Mouse (Mus musculus): ENCODE results near the gene Lpin1. TPM values are rescaled to one million over a fixed set of nuclear protein-coding genes. Genes with fewer than 3 reads are reported as not detected.
A peak's percentile ranks its signal among the peaks of the same experiment; 100 is the strongest.

Gene Lpin1
- 5.5 and 5.7 TPM in 2 replicates for polyA plus RNA-seq (2015; fragmentation: Nextera tagmentation; extraction: Ambion mirVana)

GRCm38 (mm10) chr12:16610936-16611335 lies at the start of gene Lpin1:
Gene Lpin1 (minus strand): TSS chr12:16610966.
- Histone ChIP-seq H3K4me1 (no peaks in the 10 kb centered on the region), H3K4me2 (no peak within 1 kb of the TSS), H3K9me3 (no peaks in the 10 kb centered on the region), H3K27me3 (no peaks in the 10 kb centered on the region), H3K4me3 (no peak within 1 kb of the TSS), H3K36me3 (no peaks in the 10 kb centered on the region), H3K27ac (no peak within 1 kb of the TSS), H3K9ac (no peak within 1 kb of the TSS)
- 87% methylated on average over 2 of the region's 2 CpGs for WGBS
- no peak for ATAC-seq (ENCODE audit: insufficient number of reproducible peaks, low FRiP score, low TSS enrichment, low read depth)

GRCm38 (mm10) chr12:16656906-16657875 lies 46.4 kb upstream of the Lpin1 start:
- Histone ChIP-seq H3K4me3 (no peak overlapping the region), H3K27ac (no peak overlapping the region), H3K36me3 (no peaks in the 10 kb centered on the region), H3K9ac (no peak overlapping the region), H3K4me2 (no peak overlapping the region), H3K4me1 (peaks cover 9% of the 10 kb centered on the region), H3K9me3 (no peaks in the 10 kb centered on the region), H3K27me3 (peaks cover 38% of the 10 kb centered on the region)
- ATAC-seq (ENCODE audit: insufficient number of reproducible peaks, low FRiP score, low TSS enrichment, low read depth), result no peak
- WGBS, result 70% methylated on average over 5 of the region's 5 CpGs

GRCm38 (mm10) chr12:16655604-16656003 lies 44.8 kb upstream of the Lpin1 start:
- no peak overlapping the region for H3K27ac ChIP-seq
- no peak for ATAC-seq (ENCODE audit: insufficient number of reproducible peaks, low FRiP score, low TSS enrichment, low read depth)
- no peak overlapping the region for H3K9ac ChIP-seq
- 63% methylated on average over 4 of the region's 4 CpGs for WGBS
- peaks cover 50% of the 10 kb centered on the region for H3K27me3 ChIP-seq
- H3K36me3 ChIP-seq, result no peaks in the 10 kb centered on the region
- H3K4me3 ChIP-seq, result no peak overlapping the region
- no peak overlapping the region for H3K4me2 ChIP-seq
- H3K9me3 ChIP-seq, result no peaks in the 10 kb centered on the region
- H3K4me1 ChIP-seq, result peaks cover 9% of the 10 kb centered on the region

- peaks cover 50% of the 10 kb centered on the region for H3K27me3 ChIP-seq
- no peaks in the 10 kb centered on the region for H3K9me3 ChIP-seq
- peak within 1 kb of the TSS; percentile 32 for H3K4me3 ChIP-seq
- 7% methylated on average over 58 of the region's 58 CpGs for WGBS
- peaks cover 9% of the 10 kb centered on the region for H3K4me1 ChIP-seq
- H3K9ac ChIP-seq, result no peak within 1 kb of the TSS
- no peaks in the 10 kb centered on the region for H3K36me3 ChIP-seq
- ATAC-seq (ENCODE audit: insufficient number of reproducible peaks, low FRiP score, low TSS enrichment, low read depth), result peak; percentile 70
- no peak within 1 kb of the TSS for H3K27ac ChIP-seq
- H3K4me2 ChIP-seq, result peak within 1 kb of the TSS; percentile 63
These were observed 42.7 kb upstream of the Lpin1 start, which contains the start of gene Ntsr2 for GRCm38 (mm10) chr12:16653332-16654093. Gene Ntsr2 (plus strand): TSS chr12:16653382.

- peaks cover 38% of the 10 kb centered on the region for H3K27me3 ChIP-seq
- H3K9me3 ChIP-seq, result no peaks in the 10 kb centered on the region
- peaks cover 9% of the 10 kb centered on the region for H3K4me1 ChIP-seq
- H3K4me3 ChIP-seq, result no peak overlapping the region
- H3K4me2 ChIP-seq, result no peak overlapping the region
- no peak overlapping the region for H3K27ac ChIP-seq
- no peak for ATAC-seq (ENCODE audit: insufficient number of reproducible peaks, low FRiP score, low TSS enrichment, low read depth)
- no peak overlapping the region for H3K9ac ChIP-seq
- no peaks in the 10 kb centered on the region for H3K36me3 ChIP-seq
- WGBS, result 81% methylated on average over 6 of the region's 6 CpGs
These were observed 39.1 kb upstream of the Lpin1 start for GRCm38 (mm10) chr12:16649819-16650218.

- Histone ChIP-seq H3K9me3 (no peaks in the 10 kb centered on the region), H3K4me1 (peaks cover 10% of the 10 kb centered on the region), H3K36me3 (no peaks in the 10 kb centered on the region), H3K27me3 (peaks cover 22% of the 10 kb centered on the region), H3K4me2 (no peak overlapping the region), H3K4me3 (no peak overlapping the region), H3K9ac (no peak overlapping the region), H3K27ac (no peak overlapping the region)
- 87% methylated on average over 6 of the region's 6 CpGs for WGBS
- no peak for ATAC-seq (ENCODE audit: insufficient number of reproducible peaks, low FRiP score, low TSS enrichment, low read depth)
These were observed 37.5 kb upstream of the Lpin1 start for GRCm38 (mm10) chr12:16648273-16648672.

- no peaks in the 10 kb centered on the region for H3K9me3 ChIP-seq
- no peak overlapping the region for H3K4me2 ChIP-seq
- 42% methylated on average over 9 of the region's 9 CpGs for WGBS
- 0 out of 2 replicates have a peak, but pooled peaks cover 9% of the 10 kb centered on the region for H3K27me3 ChIP-seq
- H3K27ac ChIP-seq, result no peak overlapping the region
- no peak overlapping the region for H3K9ac ChIP-seq
- no peaks in the 10 kb centered on the region for H3K36me3 ChIP-seq
- peaks cover 8% of the 10 kb centered on the region for H3K4me1 ChIP-seq
- ATAC-seq (ENCODE audit: insufficient number of reproducible peaks, low FRiP score, low TSS enrichment, low read depth), result no peak
- H3K4me3 ChIP-seq, result no peak overlapping the region
These were observed 36.1 kb upstream of the Lpin1 start for GRCm38 (mm10) chr12:16646780-16647409.

GRCm38 (mm10) chr12:16644698-16645097 lies 33.9 kb upstream of the Lpin1 start:
- Histone ChIP-seq H3K36me3 (no peaks in the 10 kb centered on the region), H3K4me3 (no peak overlapping the region), H3K4me1 (peaks cover 8% of the 10 kb centered on the region), H3K27ac (no peak overlapping the region), H3K4me2 (no peak overlapping the region), H3K9me3 (no peaks in the 10 kb centered on the region), H3K9ac (no peak overlapping the region), H3K27me3 (no peaks in the 10 kb centered on the region)
- no peak for ATAC-seq (ENCODE audit: insufficient number of reproducible peaks, low FRiP score, low TSS enrichment, low read depth)
- 54% methylated on average over 8 of the region's 8 CpGs for whole genome bisulfite sequencing

- whole genome bisulfite sequencing, result 46% methylated on average over 12 of the region's 12 CpGs
- no peaks in the 10 kb centered on the region for H3K9me3 ChIP-seq
- H3K36me3 ChIP-seq, result no peaks in the 10 kb centered on the region
- no peak overlapping the region for H3K9ac ChIP-seq
- no peak overlapping the region for H3K4me2 ChIP-seq
- no peak overlapping the region for H3K4me3 ChIP-seq
- no peaks in the 10 kb centered on the region for H3K27me3 ChIP-seq
- no peak overlapping the region for H3K27ac ChIP-seq
- peak; percentile 50; the same call in 1 of the 2 replicates for ATAC-seq (ENCODE audit: insufficient number of reproducible peaks, low FRiP score, low TSS enrichment, low read depth)
- H3K4me1 ChIP-seq, result peaks cover 8% of the 10 kb centered on the region
These were observed 33.0 kb upstream of the Lpin1 start for GRCm38 (mm10) chr12:16643508-16644345.

- Histone ChIP-seq H3K9me3 (no peaks in the 10 kb centered on the region), H3K4me3 (no peak overlapping the region), H3K27me3 (no peaks in the 10 kb centered on the region), H3K4me2 (no peak overlapping the region), H3K27ac (no peak overlapping the region), H3K36me3 (no peaks in the 10 kb centered on the region), H3K4me1 (peaks cover 8% of the 10 kb centered on the region), H3K9ac (no peak overlapping the region)
- no peak for ATAC-seq (ENCODE audit: insufficient number of reproducible peaks, low FRiP score, low TSS enrichment, low read depth)
- 59% methylated on average over 5 of the region's 5 CpGs for WGBS
These were observed 31.2 kb upstream of the Lpin1 start for GRCm38 (mm10) chr12:16642000-16642399.

- Histone ChIP-seq H3K36me3 (no peaks in the 10 kb centered on the region), H3K27me3 (no peaks in the 10 kb centered on the region)
- 86% methylated on average over 6 of the region's 6 CpGs for WGBS
These were observed 29.3 kb upstream of the Lpin1 start for GRCm38 (mm10) chr12:16640075-16640474.

More at GRCm38 (mm10) chr12:16640075-16640474, 29.3 kb upstream of the Lpin1 start:
- no peak overlapping the region for H3K9ac ChIP-seq
- peaks cover 8% of the 10 kb centered on the region for H3K4me1 ChIP-seq
- no peaks in the 10 kb centered on the region for H3K9me3 ChIP-seq
- no peak overlapping the region for H3K4me3 ChIP-seq
- H3K4me2 ChIP-seq, result no peak overlapping the region
- no peak overlapping the region for H3K27ac ChIP-seq
- ATAC-seq (ENCODE audit: insufficient number of reproducible peaks, low FRiP score, low TSS enrichment, low read depth), result no peak

All from limb, embryonic 15.5 days (tissue).